Comparison of ENCODE assay signal across 32 mouse cellular contexts in the genomic region with DNA sequence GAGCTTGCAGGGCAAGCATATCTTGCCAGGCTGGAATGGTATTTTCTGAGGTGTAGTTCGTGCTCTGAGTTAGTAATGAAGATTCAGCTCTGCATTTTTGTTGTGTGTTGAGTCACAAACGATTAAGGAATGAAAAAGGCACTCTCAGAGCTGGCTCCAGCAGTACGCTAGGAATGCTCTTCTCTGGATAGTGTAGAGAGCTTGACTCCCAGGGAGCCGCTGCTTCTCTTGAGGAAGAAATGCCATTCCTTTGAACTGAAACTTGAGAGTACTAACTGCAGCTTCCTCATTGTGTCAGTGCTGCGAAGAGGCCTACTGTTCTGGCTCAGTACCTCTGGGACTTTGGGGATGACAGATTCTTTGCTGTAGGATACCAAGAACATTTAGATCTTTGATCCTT. TPM values are rescaled to one million over a fixed set of nuclear protein-coding genes. Genes with fewer than 3 reads are reported as not detected.
DNase-seq lines count a peak whose midpoint lies in the region; TF ChIP-seq lines count a peak whose summit lies in the region.
"Had no signal": no experiment of that assay in that cellular context is flagged by ENCODE, and none has a peak within 500 bp of the region (broad histone marks: within the 10 kb centered on the region; RNA-seq: fewer than 3 reads in every experiment).

No protein-coding gene starts in this region.

- intact Hi-C loops in gastrocnemius, adult 2 months (cut with DNase I): no loop called here

- DNase-seq in gastrocnemius, adult 2 months: no peak
- DNase-seq in gastrocnemius, postnatal 10 days: no peak
- DNase-seq in layer of hippocampus, adult 2 months (ENCODE audit: low spot score in 2 of 2): no peak
- no peak for DNase-seq in layer of hippocampus, adult 8-10 months (ENCODE audit: low spot score in 2 of 2)
- DNase-seq in right cerebral cortex, postnatal 36 days (ENCODE audit: low spot score in 2 of 2): no peak
- DNase-seq: adrenal gland, adult 2 months; adrenal gland, postnatal 14 days; cerebellum, adult 11 months; cerebellum, adult 2 months; cerebellum, adult 9-11 months; cerebellum, postnatal 25 days; embryo, embryonic 11 days; gastrocnemius, postnatal 25 days; heart, adult 2 months had no signal

- no peaks in the 10 kb centered on the region for H3K4me1 ChIP-seq in cortical plate, adult 2 months (ENCODE audit: control insufficient read depth, insufficient read depth, low read length)
- H3K4me1 ChIP-seq: embryonic facial prominence, embryonic 10.5 days; embryonic facial prominence, embryonic 13.5 days; forebrain, embryonic 10.5 days; hindbrain, embryonic 12.5 days; hindbrain, embryonic 15.5 days had no signal

- no peak for TF ChIP-seq POLR2A in cortical plate, adult 2 months (IDR thresholded peaks at IDR 0.05; ENCODE audit: extremely low read depth, insufficient read depth, low read length)

- no peak for TF ChIP-seq CTCF in gastrocnemius, adult 2 months (IDR thresholded peaks at IDR 0.05)
- TF ChIP-seq CTCF in layer of hippocampus, adult 2 months (conservative IDR thresholded peaks at IDR 0.05): no peak
- TF ChIP-seq CTCF in cortical plate, adult 2 months (IDR thresholded peaks at IDR 0.05; ENCODE audit: extremely low read depth, insufficient read depth, low read length): no peak

- no peak overlapping the region for H3K4me3 ChIP-seq in gastrocnemius, adult 2 months
- H3K4me3 ChIP-seq in layer of hippocampus, adult 2 months: no peak overlapping the region
- no peak overlapping the region for H3K4me3 ChIP-seq in cortical plate, adult 2 months (ENCODE audit: insufficient read depth, low read length)
- H3K4me3 ChIP-seq: embryonic facial prominence, embryonic 10.5 days; embryonic facial prominence, embryonic 13.5 days; forebrain, embryonic 10.5 days; forebrain, embryonic 13.5 days; heart, adult 2 months; hindbrain, embryonic 12.5 days; hindbrain, embryonic 15.5 days had no signal

- H3K27ac ChIP-seq in gastrocnemius, adult 2 months: peak overlapping the region; percentile 28; the same call in 1 of the 2 replicates
- H3K27ac ChIP-seq in layer of hippocampus, adult 2 months: peak overlapping the region; percentile 51; the same call in 1 of the 2 replicates
- H3K27ac ChIP-seq in cortical plate, adult 2 months (ENCODE audit: insufficient read depth, low read length): peak overlapping the region; percentile 25; the same call in 1 of the 2 replicates
- H3K27ac ChIP-seq: embryonic facial prominence, embryonic 10.5 days; embryonic facial prominence, embryonic 13.5 days; forebrain, embryonic 10.5 days; forebrain, embryonic 13.5 days; heart, adult 2 months; hindbrain, embryonic 12.5 days; hindbrain, embryonic 15.5 days had no signal

RNA-seq across cellular contexts. Expression of gene Rtp1, which starts 5.1 kb away (rescaled TPM):
- not detected for total RNA-seq in gastrocnemius, adult 2 months (2021)
- total RNA-seq in gastrocnemius, postnatal 10 days (2021): not detected
- total RNA-seq in layer of hippocampus, adult 2 months (2021): under 1 TPM; 0.23 to 0.52 TPM
- total RNA-seq in layer of hippocampus, adult 8-10 months (2022): under 1 TPM; 0.27 to 0.57 (median 0.41) TPM
- 0.25 and 0.38 TPM in 2 replicates for polyA plus RNA-seq in cortical plate, adult 2 months (2012; rRNA removed)
- total RNA-seq: adrenal gland, adult 2 months; adrenal gland, postnatal 14 days; adrenal gland, postnatal 4 days; common myeloid progenitor, adult 5-6 weeks; ES-E14; gastrocnemius, adult 18-20 months; gastrocnemius, postnatal 25 days; heart, adult 2 months; heart, postnatal 25 days; hematopoietic stem cell, adult 5-6 weeks had no signal
- polyA plus RNA-seq: adrenal gland, adult 2 months; embryonic facial prominence, embryonic 10.5 days; forebrain, embryonic 10.5 days; forebrain, embryonic 13.5 days; forebrain, embryonic 16.5 days; heart, adult 2 months; heart, embryonic 11.5 days; heart, embryonic 14.5 days; heart, postnatal 0 days; hindbrain, embryonic 12.5 days; intestine, embryonic 14.5 days had no signal
